8 mouse cellular contexts compared by ENCODE assay signal in genomic region chr16:16983534-16984422, GRCm38 (mm10). TPM values are rescaled to one million over a fixed set of nuclear protein-coding genes. Genes with fewer than 3 reads are reported as not detected.
DNase-seq lines count a peak whose midpoint lies in the region; ATAC-seq and TF ChIP-seq lines count a peak whose summit lies in the region.

No protein-coding gene starts in this region.

- peak overlapping the region; percentile 74; the same call in 1 of the 2 replicates for H3K27ac ChIP-seq in cerebellum, adult 2 months (ENCODE audit: insufficient read depth, low read length)
- H3K27ac ChIP-seq in embryonic facial prominence, embryonic 12.5 days, result peak overlapping the region; percentile 89
- H3K27ac ChIP-seq in heart, embryonic 13.5 days (replicated peaks), result peak overlapping the region; percentile 92
- peak overlapping the region; percentile 94 for H3K27ac ChIP-seq in kidney, embryonic 15.5 days
- H3K27ac ChIP-seq in lung, postnatal 0 days (ENCODE audit: low read length), result peak overlapping the region; percentile 97

- DNase-seq in cerebellum, adult 2 months, result no peak
- DNase-seq in cerebellum, adult 8-10 months, result no peak
- DNase-seq in R1 (ENCODE audit: low read depth, low spot score), result peak; percentile 73
- peak; percentile 75 for DNase-seq in lung, postnatal 0 days (ENCODE audit: low spot score)
- DNase-seq in retina, postnatal 7 days (ENCODE audit: low read depth, low spot score), result peak; percentile 27

- under 1% methylated on average over 75 of the region's 75 CpGs for WGBS in cerebellum, adult 2 months
- WGBS in embryonic facial prominence, embryonic 12.5 days, result under 1% methylated on average over 72 of the region's 75 CpGs
- under 1% methylated on average over 75 of the region's 75 CpGs for WGBS in heart, embryonic 13.5 days
- WGBS in kidney, embryonic 15.5 days, result under 1% methylated on average over 75 of the region's 75 CpGs
- WGBS in lung, postnatal 0 days, result under 1% methylated on average over 43 of the region's 75 CpGs

- H3K36me3 ChIP-seq in embryonic facial prominence, embryonic 12.5 days, result peaks cover 13% of the 10 kb centered on the region
- H3K36me3 ChIP-seq in heart, embryonic 13.5 days, result peaks cover 13% of the 10 kb centered on the region
- peaks cover 20% of the 10 kb centered on the region for H3K36me3 ChIP-seq in kidney, embryonic 15.5 days
- H3K36me3 ChIP-seq in lung, postnatal 0 days (ENCODE audit: insufficient read depth, low read length), result no peaks in the 10 kb centered on the region

- peak; percentile 72 for ATAC-seq in embryonic facial prominence, embryonic 12.5 days (ENCODE audit: insufficient number of reproducible peaks, insufficient read depth, low FRiP score, low TSS enrichment)
- peak; percentile 60 for ATAC-seq in heart, embryonic 13.5 days (ENCODE audit: extremely low read depth, insufficient number of reproducible peaks, low FRiP score, low TSS enrichment)
- ATAC-seq in kidney, embryonic 15.5 days (replicated peaks; ENCODE audit: low FRiP score), result peak; percentile 83
- ATAC-seq in lung, postnatal 0 days, result peak; percentile 77

- TF ChIP-seq CTCF in cerebellum, adult 2 months (IDR thresholded peaks at IDR 0.05; ENCODE audit: borderline replicate concordance, insufficient read depth, low read depth, low read length), result no peak
- 0 out of 2 replicates have a peak, but pooled peaks have one; percentile 8 for TF ChIP-seq CTCF in lung, postnatal 0 days (IDR thresholded peaks at IDR 0.05)

- H3K4me3 ChIP-seq in cerebellum, adult 2 months (replicated peaks; ENCODE audit: insufficient read depth, low read depth, low read length), result peak overlapping the region; percentile 99
- H3K4me3 ChIP-seq in embryonic facial prominence, embryonic 12.5 days, result peak overlapping the region; percentile 100
- peak overlapping the region; percentile 88 for H3K4me3 ChIP-seq in heart, embryonic 13.5 days
- H3K4me3 ChIP-seq in kidney, embryonic 15.5 days (replicated peaks), result peak overlapping the region; percentile 83
- H3K4me3 ChIP-seq in lung, postnatal 0 days (ENCODE audit: low read depth, low read length), result peak overlapping the region; percentile 93

- H3K9ac ChIP-seq in embryonic facial prominence, embryonic 12.5 days, result peak overlapping the region; percentile 98
- peak overlapping the region; percentile 94 for H3K9ac ChIP-seq in heart, embryonic 13.5 days
- peak overlapping the region; percentile 91 for H3K9ac ChIP-seq in kidney, embryonic 15.5 days
- peak overlapping the region; percentile 90 for H3K9ac ChIP-seq in lung, postnatal 0 days (replicated peaks; ENCODE audit: low read depth)

- peak overlapping the region; percentile 58 for H3K4me2 ChIP-seq in embryonic facial prominence, embryonic 12.5 days (replicated peaks)
- H3K4me2 ChIP-seq in heart, embryonic 13.5 days, result peak overlapping the region; percentile 84
- H3K4me2 ChIP-seq in kidney, embryonic 15.5 days, result peak overlapping the region; percentile 78
- H3K4me2 ChIP-seq in lung, postnatal 0 days (replicated peaks; ENCODE audit: low read depth, low read length), result peak overlapping the region; percentile 70

- TF ChIP-seq EP300 in lung, postnatal 0 days (IDR thresholded peaks at IDR 0.05), result no peak

- no peak for TF ChIP-seq POLR2A in cerebellum, adult 2 months (IDR thresholded peaks at IDR 0.05; ENCODE audit: borderline replicate concordance, insufficient read depth, low read length)

- H3K27me3 ChIP-seq in cerebellum, adult 2 months (ENCODE audit: control insufficient read depth, insufficient read depth, low read length), result no peaks in the 10 kb centered on the region
- H3K27me3 ChIP-seq in embryonic facial prominence, embryonic 12.5 days, result no peaks in the 10 kb centered on the region
- no peaks in the 10 kb centered on the region for H3K27me3 ChIP-seq in heart, embryonic 13.5 days (replicated peaks)
- no peaks in the 10 kb centered on the region for H3K27me3 ChIP-seq in kidney, embryonic 15.5 days
- no peaks in the 10 kb centered on the region for H3K27me3 ChIP-seq in lung, postnatal 0 days (replicated peaks; ENCODE audit: insufficient read depth, low read length)

- H3K4me1 ChIP-seq in cerebellum, adult 2 months (ENCODE audit: control insufficient read depth, insufficient read depth, low read length), result no peaks in the 10 kb centered on the region; the same call in 1 of the 2 replicates
- peaks cover 11% of the 10 kb centered on the region for H3K4me1 ChIP-seq in embryonic facial prominence, embryonic 12.5 days
- H3K4me1 ChIP-seq in heart, embryonic 13.5 days, result peaks cover 34% of the 10 kb centered on the region
- peaks cover 21% of the 10 kb centered on the region for H3K4me1 ChIP-seq in kidney, embryonic 15.5 days
- peaks cover 5% of the 10 kb centered on the region; the same call in 1 of the 2 replicates for H3K4me1 ChIP-seq in lung, postnatal 0 days (ENCODE audit: insufficient read depth, low read depth, low read length)

- H3K9me3 ChIP-seq in embryonic facial prominence, embryonic 12.5 days, result no peaks in the 10 kb centered on the region
- H3K9me3 ChIP-seq in heart, embryonic 13.5 days, result no peaks in the 10 kb centered on the region
- H3K9me3 ChIP-seq in kidney, embryonic 15.5 days (replicated peaks), result no peaks in the 10 kb centered on the region
- no peaks in the 10 kb centered on the region for H3K9me3 ChIP-seq in lung, postnatal 0 days (ENCODE audit: low read length)

RNA-seq across cellular contexts. Expression of gene Mapk1, which starts 0.6 kb away (rescaled TPM):
- 154 and 162 TPM in 2 replicates for polyA plus RNA-seq in cerebellum, adult 2 months (2012; rRNA removed)
- 142 and 146 TPM in 2 replicates for polyA plus RNA-seq in embryonic facial prominence, embryonic 12.5 days (2016; fragmentation: Nextera tagmentation; extraction: Ambion mirVana)
- polyA plus RNA-seq in heart, embryonic 13.5 days (2015; fragmentation: Nextera tagmentation; extraction: Ambion mirVana), result 112 and 125 TPM in 2 replicates
- polyA plus RNA-seq in kidney, embryonic 15.5 days (2015; fragmentation: Nextera tagmentation; extraction: Ambion mirVana), result 164 and 172 TPM in 2 replicates
- 110 and 117 TPM in 2 replicates for polyA plus RNA-seq in lung, postnatal 0 days (2015; fragmentation: Nextera tagmentation; extraction: Ambion mirVana)

Comparison
In these comparisons a context has a peak if more than half of its experiments do, and no peak if none do; other contexts are left out.
1. DNase-seq: peak in R1 (single experiment), lung, postnatal 0 days (single experiment) and retina, postnatal 7 days (single experiment); none in cerebellum, adult 2 months (0 of 2) and cerebellum, adult 8-10 months (single experiment).
2. Peak in every context shown above with its lines, with median percentiles within 50 percentile points of each other: H3K27ac ChIP-seq, H3K4me3 ChIP-seq, ATAC-seq, H3K4me2 ChIP-seq and H3K9ac ChIP-seq.